Mouse (Mus musculus) layer of hippocampus, postnatal 25 days (tissue): ENCODE results near the gene Kxd1. TPM values are rescaled to one million over a fixed set of nuclear protein-coding genes. Genes with fewer than 3 reads are reported as not detected.
"Not testable (repeated sequence)": the region's sequence is repeated elsewhere in the genome, so short reads cannot be mapped to it uniquely, and the experiment has no call there.

Experiments
- DNase-seq, 2 experiments: peaks; one replicate each; pipeline ENCODE4 v3.0.0; 2022; ENCODE audit warnings: mixed read lengths in 2 of 2, low spot score in 1 of 2; ENCODE audit errors: extremely low spot score in 1 of 2
- total RNA-seq, 2 experiments: library from RNA; stranded (reverse); gene quantifications; 2 replicates each; pipeline ENCODE4 v1.2.3; 2021

Kxd1 gene
- total RNA-seq, 2 experiments from 2014 or later: 37.8 to 38.0 TPM

DNA sequence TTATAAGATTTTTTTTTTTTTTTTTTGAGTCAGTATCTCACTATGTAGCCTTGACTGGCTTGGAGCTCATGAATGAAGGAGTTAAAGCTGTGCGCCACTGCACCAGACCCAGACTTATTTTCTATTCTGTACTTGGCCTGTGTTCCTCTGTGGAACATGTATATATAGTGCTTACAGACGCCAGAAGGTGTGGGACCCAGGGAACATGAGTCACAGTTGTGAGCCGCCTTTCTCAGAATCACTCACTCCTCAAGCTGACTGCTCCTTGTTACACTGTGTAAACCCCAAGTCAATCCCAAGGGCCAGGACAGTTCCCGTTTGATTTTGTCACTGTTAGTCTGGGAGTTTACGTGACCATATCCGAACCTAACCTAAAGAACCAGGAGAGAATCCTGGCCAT lies 8.7 kb downstream of the Kxd1 start:
- no peak for DNase-seq

DNA sequence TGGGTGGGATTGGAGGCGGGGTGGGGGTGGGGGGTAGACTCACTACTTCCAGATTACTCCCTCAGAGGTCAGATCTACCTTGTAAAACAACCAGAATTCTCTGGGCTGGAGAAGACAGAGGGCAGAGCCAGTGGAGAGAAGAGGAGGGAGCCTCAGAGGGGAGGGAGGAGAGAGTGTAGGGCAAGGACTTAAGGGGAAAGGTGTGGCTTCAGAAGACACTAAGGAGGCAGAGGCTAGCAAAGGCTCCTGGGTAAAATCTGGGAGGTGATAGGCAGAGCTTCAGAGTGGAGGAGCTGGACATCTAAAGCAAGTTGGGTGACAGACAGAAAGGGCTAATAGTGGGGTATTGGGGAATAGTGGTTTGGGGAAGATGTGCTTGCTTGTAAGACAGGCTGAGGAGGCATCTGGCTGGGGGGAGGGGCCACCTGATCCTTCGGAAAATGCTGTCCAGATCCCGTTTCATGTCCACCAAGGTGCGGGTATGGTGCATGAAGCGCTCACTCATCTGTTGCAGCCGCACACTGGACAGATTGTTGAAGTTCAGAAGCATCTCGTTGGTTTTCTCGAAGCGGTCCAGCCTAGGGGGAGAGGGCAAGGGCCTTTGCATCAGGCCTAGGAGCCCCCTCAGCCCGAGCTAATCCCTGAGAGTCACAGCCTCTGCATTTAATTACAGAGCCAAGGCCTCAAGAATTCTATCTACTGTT lies 9.7 kb downstream of the Kxd1 start:
- no peak for DNase-seq

DNA sequence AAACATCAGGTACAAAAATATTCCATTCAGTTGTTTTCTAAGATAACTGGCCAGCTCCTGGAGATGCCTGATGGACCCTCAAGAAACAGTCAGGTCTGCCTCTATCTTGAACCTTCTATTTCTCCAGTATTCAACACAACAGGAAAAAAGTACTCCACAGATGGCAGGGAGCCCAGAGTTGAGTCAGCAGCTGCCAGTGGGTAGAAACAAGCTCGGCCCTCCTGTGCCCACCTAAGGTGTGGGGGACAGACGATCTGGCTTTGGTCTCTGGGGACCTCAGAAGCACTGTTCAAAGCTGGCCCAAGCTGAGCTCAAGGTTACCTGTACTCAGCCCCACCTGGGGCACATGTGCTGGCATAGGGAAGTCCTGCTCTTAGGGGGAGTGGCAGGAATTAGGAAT lies 14.3 kb downstream of the Kxd1 start:
- no peak for DNase-seq

DNA sequence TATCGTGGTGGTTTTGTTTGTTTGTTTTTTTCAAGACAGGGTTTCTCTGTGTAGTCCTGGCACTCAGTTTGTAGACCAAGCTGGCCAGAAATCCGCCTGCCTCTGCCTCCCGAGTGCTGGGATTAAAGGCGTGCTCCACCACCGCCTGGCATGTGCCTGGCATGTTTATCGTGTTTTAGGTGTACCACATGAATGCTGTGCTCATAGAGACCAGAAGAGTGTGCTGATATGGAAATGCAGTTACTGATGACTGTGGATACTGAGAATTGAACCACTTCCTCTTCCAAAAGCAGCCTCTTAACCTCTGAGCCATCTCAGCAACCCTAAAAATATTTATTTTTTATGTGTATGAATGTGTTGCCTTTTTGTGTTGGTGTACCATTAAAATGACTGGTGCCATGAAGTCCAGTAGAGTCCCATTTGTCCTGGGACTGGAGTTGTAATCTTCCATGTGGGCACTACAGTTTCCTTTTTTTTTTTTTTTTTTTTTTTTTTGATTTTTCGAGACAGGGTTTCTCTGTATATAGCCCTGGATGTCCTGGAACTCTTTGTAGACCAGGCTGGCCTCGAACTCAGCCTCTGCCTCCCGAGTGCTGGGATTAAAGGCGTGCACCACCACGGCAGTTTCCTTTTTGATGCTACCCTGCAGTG lies 15.4 kb downstream of the Kxd1 start:
- no peak for DNase-seq

DNA sequence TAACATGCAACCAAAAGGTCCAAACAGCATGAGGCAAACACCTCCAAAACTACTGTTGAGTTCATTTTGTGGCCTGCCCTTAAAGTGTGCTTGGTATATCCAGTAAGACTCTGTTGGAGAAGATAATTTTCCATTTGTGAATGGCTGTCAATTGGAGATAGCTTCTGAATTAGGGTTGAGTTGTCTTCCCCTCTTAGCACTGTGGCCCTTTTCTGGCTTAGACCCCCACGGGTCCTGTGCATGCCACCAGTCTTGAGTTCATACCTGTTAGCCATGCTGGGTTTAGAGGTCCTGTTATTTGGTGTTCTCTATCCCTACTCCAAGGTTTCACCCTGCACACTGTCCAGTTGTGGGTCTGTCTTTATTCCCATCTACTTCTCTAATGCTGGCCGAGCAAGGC lies 16.0 kb downstream of the Kxd1 start:
- DNase-seq: no peak

DNA sequence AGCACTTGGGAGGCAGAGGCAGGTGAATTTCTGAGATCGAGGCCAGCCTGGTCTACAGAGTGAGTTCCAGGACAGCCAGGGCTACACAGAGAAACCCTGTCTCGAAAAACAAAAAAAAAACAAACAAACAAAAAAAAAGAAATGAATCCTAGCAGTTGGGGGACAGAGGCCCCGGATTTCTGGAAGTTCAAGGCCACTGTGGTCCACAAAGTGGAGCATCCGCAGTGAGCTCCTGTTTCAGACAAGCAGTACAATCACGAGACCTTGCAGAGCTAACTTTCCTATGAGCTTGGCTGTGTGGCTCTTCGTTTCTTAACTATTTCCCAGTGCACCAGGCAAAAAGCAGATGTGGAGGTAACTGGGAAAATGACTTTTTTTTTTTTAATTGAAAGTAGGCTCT lies 16.6 kb downstream of the Kxd1 start:
- not testable (repeated sequence) for DNase-seq

DNA sequence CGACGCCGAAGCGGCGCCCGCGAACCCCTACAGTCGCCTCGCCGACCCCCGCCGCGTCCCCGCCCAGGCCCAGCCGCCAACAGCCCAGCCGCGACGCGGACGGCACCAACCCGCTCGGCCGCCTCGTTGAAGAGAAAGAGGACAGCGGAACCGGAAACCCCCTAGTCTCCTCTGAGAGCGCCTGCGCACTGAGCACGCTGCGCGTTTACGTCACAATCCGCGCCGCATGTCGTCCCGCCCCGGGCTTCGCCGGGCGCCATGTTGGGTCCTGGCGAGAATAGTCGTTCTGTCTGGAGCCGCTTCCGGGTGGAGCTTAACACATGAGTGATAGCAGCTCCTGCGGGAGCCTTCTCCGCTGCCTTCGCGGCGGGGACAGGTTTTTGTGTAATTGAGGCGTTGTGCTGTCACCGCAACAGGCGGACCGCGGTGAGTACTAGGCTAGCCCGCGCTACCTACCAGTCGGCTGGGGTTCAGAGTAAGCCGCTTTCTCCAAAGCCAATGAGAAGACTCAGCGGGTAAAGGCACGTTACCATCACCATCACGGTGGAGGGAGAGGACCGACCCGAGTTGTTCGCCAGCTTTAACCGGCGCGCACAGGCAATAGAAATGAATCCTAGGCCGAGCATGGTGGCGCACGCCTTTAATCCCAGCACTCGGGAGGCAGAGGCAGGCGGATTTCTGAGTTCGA lies 17.4 kb downstream of the Kxd1 start, which contains the start of gene Uba52:
Gene Uba52 (minus strand): TSS at position 574 of the 688 bp plus-strand sequence.
- peak; percentile 92 to 95 for DNase-seq

DNA sequence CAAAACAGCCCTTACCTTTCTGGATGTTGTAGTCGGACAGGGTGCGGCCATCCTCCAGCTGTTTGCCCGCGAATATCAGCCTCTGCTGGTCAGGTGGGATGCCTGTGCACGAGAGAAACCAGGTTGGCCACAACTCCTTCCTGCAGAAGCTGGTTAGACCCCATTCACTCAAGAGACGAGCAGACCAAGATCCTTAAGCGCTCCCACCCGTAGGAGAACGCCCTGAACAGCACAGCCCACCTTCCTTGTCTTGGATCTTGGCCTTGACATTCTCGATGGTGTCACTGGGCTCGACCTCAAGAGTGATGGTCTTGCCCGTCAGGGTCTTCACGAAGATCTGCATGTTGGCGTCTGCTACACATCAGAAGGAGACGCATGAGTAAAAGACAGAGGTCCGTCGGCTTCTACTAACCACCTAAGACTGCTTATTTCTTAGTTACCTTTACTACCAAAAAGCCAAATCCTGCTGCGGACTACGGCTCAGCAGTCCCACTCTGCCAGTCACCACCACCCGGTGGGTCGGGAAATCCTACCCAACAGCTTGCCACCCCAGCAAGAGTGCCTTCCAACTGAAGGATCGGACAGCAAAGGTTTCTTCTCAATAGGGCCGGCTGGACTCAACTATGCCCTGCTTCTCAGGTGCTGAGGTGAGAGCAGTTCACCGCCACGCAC lies 18.3 kb downstream of the Kxd1 start:
- no peak for DNase-seq

DNA sequence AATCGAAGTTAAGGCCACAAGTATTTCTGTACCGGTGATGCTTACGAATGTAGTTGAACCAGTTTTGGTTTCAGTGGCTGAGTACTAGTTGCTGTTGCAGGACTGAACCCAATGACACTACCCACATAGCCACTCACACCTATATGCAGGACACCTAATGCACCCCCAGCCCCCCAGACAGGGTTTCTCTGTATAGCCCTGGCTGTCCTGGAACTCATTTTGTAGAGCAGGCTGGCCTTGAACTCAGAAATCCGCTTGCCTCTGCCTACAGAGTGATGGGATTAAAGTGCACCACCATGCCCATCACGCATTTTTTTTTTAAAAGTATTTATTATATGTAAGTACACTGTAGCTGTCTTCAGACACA lies 20.7 kb downstream of the Kxd1 start:
- DNase-seq: no peak

DNA sequence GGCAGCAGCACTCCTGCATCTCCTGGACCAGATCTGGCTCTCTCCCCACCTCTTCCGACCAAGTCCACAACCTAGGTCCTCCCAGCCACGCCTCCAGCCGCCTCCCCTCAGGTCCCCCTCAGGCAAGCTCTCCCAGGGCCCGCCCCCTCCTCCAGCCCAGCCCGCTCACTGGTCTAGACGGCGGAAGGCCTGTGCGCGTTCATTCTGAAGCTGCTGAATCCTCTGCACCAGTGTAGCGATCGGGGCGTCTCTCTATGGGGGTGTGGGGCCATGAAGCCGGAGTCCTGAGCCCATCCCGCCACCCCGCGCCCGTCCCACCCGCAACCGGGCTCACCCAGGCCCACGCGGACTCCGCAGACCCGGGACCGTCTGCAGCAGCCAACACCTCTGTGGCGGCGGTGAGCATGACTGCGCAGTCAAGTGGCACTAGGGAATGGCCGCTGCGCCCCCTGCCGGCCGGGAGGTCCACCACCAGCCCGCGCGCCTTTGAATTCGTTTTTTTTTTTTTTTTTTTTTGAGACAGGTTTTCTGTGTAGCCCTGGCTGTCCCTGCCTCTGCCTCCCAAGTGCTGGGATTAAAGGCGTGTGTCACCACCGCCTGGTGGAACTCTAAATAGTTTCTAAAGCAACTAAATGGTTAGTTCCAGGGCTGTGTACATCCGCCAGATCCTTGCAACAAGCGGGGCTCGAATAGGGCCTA lies 21.3 kb downstream of the Kxd1 start, which contains the start of gene Rex1bd:
Gene Rex1bd (minus strand): TSS at position 425 of the 699 bp plus-strand sequence.
- DNase-seq: peak; percentile 95 to 98

DNA sequence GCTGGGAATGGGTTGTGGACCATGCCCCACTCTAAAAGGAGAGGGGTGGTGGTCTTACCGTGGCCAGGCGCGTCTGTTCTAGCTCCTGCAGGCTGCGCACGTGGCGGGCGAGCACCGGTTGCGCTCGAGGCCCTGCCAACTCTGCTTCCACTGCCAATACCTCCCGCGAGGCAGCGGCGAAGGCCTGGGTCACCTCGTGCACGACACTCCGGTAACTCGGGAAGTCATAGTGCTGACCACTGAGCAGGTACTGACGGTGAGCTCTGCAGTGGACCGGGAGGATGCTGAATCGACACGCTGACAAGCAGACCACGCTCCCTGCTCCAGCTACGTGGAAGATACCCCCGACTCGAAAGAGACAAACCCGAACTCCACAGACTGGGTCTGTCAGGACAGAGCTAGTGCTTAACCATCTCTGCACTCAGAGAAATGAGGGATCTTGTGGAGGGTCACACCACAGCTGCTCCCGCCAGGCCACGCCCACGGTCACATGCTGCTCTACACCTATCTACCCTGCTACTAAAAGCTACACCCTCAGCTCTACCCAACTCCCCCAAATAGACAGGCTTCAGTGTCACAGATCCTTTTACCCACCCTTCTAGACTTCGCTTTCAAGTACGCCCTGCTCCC lies 21.9 kb downstream of the Kxd1 start:
- DNase-seq: no peak

DNA sequence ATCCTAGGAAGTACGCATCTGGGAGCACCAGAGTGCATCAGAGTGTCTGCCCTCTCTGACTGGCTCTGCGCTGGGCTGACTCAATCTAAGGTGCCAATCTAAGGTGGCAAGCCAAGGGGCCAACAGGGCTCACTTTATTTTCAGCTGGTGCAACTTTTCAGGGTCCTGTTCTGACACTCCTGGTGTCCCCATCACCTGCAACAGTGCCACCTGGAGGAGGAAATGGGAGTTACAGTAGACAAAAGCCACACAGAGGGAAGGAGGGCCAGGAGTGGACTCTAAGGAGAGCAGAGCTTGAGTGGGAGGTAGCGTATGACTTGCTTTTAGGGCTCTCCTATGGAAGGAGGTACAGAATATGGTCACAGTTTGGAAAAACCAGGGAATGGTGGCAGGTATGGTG lies 22.9 kb downstream of the Kxd1 start:
- peak; percentile 76 to 90 for DNase-seq

DNA sequence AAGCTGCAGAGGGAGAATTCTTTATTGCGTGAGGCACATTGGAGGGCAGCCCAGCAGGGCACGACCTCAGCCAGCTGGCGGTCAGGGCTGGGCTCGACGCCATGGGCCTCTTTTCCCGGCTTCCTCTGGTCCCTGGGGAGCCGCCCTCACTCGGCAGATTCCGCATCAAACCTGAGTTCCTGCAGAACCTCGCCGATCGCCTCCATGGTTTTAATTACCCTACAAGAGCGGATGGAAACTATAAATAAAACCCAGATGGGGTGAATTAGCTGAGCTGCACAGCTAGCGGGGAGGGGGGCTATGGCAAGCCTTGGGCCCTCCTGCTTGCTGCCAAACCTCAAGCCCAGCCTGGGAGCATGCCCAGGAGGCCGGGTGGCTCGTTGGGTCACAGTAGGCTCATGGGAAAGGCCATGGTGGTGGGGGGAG lies 23.5 kb downstream of the Kxd1 start:
- DNase-seq: peak in 1 of 2 experiments; percentile 59

DNA sequence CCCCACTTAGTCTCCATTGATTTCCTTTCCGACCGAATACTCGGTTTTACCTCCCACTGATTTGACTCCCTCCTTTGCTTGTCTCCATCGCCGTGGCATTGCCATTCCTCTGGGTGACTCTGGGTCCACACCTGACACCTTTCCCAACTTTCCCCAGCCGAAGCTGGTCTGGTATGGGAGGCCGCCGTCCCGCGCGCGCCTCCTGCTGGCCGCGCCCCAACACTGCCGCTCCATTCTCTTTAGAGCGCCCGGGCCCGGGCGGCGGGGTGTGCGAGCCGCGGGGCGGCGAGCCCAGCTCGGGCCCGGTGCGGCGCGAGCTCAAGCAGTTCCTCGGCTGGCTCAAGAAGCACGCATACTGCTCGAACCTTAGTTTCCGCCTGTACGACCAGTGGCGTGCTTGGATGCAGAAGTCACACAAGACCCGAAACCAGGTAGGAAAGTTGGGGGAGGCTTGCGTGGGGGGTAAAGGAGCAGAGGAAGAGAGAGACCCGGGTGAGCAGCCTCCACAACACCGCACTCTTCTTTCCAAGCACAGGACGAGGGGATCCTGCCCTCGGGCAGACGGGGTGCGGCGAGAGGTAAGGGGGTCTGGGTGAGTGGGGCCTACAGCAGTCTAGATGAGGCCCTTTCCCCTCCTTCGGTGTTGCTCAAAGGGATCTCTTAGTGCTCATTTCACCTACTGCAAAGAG lies 24.6 kb downstream of the Kxd1 start:
- peak in 1 of 2 experiments; percentile 67 for DNase-seq

DNA sequence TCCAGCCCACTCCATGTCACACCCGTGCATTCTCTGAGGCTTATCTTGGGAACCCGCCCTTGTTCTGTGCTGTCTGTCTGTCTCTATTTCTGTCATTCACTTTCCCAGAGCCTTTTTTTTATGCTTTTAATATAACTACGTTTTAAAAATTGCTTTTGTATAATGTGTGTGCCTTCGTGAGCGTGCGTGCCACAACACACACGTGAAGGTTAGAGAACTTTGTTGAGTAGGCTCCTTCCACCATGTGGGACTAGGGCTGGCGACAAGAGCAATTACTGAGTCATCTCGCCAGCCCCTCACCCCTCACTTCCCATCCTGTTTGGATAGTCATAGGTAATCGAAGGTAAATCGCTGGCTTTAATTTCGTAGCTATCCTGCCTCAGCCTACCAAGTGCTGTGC lies 25.2 kb downstream of the Kxd1 start:
- no peak for DNase-seq

DNA sequence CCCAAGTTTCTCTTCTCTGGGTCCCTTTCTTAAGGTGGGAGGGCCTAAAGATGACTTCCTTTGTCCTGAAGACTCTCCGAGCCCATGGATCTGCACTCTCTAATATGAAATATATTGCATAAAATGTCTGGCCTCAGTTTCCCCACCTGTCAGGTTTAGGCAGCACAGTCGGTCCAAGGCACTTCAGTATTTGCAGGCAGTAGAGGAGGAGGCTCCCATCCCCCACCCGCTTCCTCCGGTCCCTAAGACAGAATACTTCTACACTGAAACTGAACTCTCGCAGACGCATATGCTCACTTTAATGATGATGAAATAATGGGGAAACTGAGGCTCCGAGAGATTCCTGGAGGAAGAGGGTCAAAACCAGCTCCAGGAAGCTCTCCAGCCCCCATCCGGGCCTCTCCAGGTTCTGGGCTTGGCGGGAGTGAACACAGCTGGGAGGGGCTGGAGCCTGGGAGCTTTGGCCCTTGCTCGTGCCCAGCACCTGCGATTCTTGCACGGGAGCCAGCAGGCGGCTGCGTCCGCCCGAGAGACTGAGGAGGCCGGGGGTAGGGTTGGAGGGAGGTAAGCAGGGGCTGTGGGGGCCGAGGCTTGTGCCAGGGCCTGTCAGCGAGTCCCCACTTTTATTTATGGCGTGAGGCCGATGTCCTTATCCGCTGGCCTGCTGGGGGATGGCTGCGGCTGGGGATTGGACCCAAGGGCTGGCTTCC lies 25.8 kb downstream of the Kxd1 start:
- no peak for DNase-seq

DNA sequence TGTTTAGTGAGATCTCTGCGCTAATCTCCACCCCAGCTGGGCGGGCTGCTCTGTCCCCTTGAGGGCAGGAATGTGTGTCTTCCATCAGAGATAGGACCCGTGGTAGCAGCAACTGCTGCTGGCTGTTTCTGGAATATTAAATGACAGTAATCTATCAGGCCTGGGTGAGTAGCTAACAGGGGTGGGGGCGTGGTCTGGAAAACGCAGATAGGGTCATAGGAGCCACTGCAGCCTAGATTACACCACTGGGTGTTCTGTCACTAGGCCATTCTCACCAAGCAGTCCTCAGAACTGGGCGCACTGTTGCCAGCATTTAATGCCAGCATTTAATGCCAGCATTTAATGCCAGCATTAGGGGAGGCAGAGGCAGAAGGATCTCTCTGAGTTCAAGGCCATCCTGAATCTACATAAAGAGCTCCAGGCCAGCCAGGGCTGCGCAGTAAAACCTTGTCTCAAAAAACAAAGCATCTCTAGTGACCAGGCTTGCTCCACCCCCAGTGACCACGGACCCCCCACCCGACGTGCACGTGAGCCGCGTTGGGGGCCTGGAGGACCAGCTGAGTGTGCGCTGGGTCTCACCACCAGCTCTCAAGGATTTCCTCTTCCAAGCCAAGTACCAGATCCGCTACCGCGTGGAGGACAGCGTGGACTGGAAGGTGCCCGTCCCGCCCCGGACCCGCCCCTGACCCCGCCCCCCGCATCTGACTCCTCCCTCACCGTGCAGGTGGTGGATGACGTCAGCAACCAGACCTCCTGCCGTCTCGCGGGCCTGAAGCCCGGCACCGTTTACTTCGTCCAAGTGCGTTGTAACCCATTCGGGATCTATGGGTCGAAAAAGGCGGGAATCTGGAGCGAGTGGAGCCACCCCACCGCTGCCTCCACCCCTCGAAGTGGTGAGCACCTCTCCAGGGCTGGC lies 27.1 kb downstream of the Kxd1 start:
- DNase-seq: no peak

DNA sequence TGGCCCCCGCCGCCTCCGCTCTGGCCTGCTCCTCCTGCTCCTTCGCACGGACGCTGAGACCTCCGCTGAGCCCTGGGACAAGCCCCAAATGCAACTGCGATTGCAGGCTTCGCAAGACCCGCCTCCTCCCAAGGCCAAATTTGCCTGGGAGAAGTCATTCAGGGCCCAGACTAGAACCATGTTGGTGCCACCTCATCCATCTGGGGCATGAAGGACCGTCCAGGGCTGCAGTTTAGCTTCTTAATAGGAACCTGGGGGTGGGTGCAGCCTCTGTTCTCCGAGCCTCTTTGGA lies 32.0 kb downstream of the Kxd1 start:
- DNase-seq: no peak
